Mouse (Mus musculus) activated CD4-positive, CD25-positive, alpha-beta regulatory T cell, adult 4 months (primary cell): ENCODE results near the gene Pou2f2. TPM values are rescaled to one million over a fixed set of nuclear protein-coding genes. Genes with fewer than 3 reads are reported as not detected.
"Not testable (repeated sequence)": the region's sequence is repeated elsewhere in the genome, so short reads cannot be mapped to it uniquely, and the experiment has no call there.

Source experiments
- ATAC-seq: one replicate; pipeline ENCODE4 v1.8.0; 2017
- polyA plus RNA-seq, 2 experiments: library from polyadenylated mRNA; unstranded; fragments of 100-300 nt; shearing (Covaris generic); gene quantifications; one replicate each; pipeline ENCODE4 v1.2.1; 2017

The Pou2f2 gene
- polyA plus RNA-seq, 2 experiments from 2014 or later, result 19.1 to 25.3 TPM

- ATAC-seq, result no peak
Measured at GRCm38 (mm10) chr7:25058394-25058793, 121.1 kb downstream of the Pou2f2 start.

GRCm38 (mm10) chr7:25057888-25058287, 121.6 kb downstream of the Pou2f2 start:
- no peak for ATAC-seq

GRCm38 (mm10) chr7:25056951-25057350, 122.6 kb downstream of the Pou2f2 start:
- ATAC-seq, result no peak

GRCm38 (mm10) chr7:25052587-25052986, 126.9 kb downstream of the Pou2f2 start:
- no peak for ATAC-seq

- ATAC-seq, result no peak
Measured at GRCm38 (mm10) chr7:25049295-25049930, 130.1 kb downstream of the Pou2f2 start.

GRCm38 (mm10) chr7:25047363-25047762, 132.2 kb downstream of the Pou2f2 start:
- ATAC-seq, result no peak

- ATAC-seq, result not testable (repeated sequence)
Measured at GRCm38 (mm10) chr7:25044599-25044998, 134.9 kb downstream of the Pou2f2 start.

GRCm38 (mm10) chr7:25041921-25042320, 137.6 kb downstream of the Pou2f2 start:
- no peak for ATAC-seq

Other genes starting within 250 kb of the Pou2f2 start
- gene Gm4881, start 235.2 kb downstream of the Pou2f2 start, polyA plus RNA-seq, result not detected
- gene Rabac1, start 207.0 kb downstream of the Pou2f2 start, polyA plus RNA-seq, result 100 to 1,000 TPM; 190 to 202 TPM
- gene Atp1a3, start 173.8 kb downstream of the Pou2f2 start, polyA plus RNA-seq, result under 1 TPM; 0.65 to 0.92 TPM
- 1 to 10 TPM; 2.2 to 2.4 TPM for gene Grik5, start 107.4 kb downstream of the Pou2f2 start, polyA plus RNA-seq
- gene Zfp574, start 107.2 kb downstream of the Pou2f2 start, polyA plus RNA-seq, result 10 to 100 TPM in 1 of 2 experiments, 1 to 10 TPM in 1; 8.9 to 14.2 TPM
- gene Dedd2, start 40.9 kb upstream of the Pou2f2 start, polyA plus RNA-seq, result 10 to 100 TPM; 26.7 to 31.8 TPM
- gene Zfp526, start 41.7 kb upstream of the Pou2f2 start, polyA plus RNA-seq, result 1 to 10 TPM; 2.6 to 4.0 TPM
- gene Gsk3a, start 58.1 kb upstream of the Pou2f2 start, polyA plus RNA-seq, result 1 to 10 TPM; 8.9 to 9.8 TPM
- gene Erf, start 71.0 kb upstream of the Pou2f2 start, polyA plus RNA-seq, result under 1 TPM; 0.28 to 0.38 TPM
- 10 to 100 TPM; 23.2 to 26.0 TPM for gene Cic, start 88.0 kb upstream of the Pou2f2 start, polyA plus RNA-seq
- gene Pafah1b3, start 118.3 kb upstream of the Pou2f2 start, polyA plus RNA-seq, result 10 to 100 TPM; 16.8 to 30.7 TPM
- not detected for gene Prr19, start 121.7 kb upstream of the Pou2f2 start, polyA plus RNA-seq
- not detected for gene Tmem145, start 126.4 kb upstream of the Pou2f2 start, polyA plus RNA-seq
- gene Megf8, start 137.4 kb upstream of the Pou2f2 start, polyA plus RNA-seq, result under 1 TPM in 1 of 2 experiments, not detected in 1; 0.03 TPM
- gene Cnfn, start 190.0 kb upstream of the Pou2f2 start, polyA plus RNA-seq, result not detected
- gene Lipe, start 219.0 kb upstream of the Pou2f2 start, polyA plus RNA-seq, result 10 to 100 TPM in 1 of 2 experiments, 1 to 10 TPM in 1; 8.5 to 10.7 TPM
- gene Cxcl17, start 233.2 kb upstream of the Pou2f2 start, polyA plus RNA-seq, result not detected